Mouse (Mus musculus) forebrain, embryonic 16.5 days (tissue): Measurements from ENCODE around the gene Sult2b1. TPM values are rescaled to one million over a fixed set of nuclear protein-coding genes. Genes with fewer than 3 reads are reported as not detected.

Experiments used
- ATAC-seq: fragments of 200-750 bp; cut with Nextera tagmentation; 2 replicates; pipeline ENCODE4 v1.8.0; 2017; ENCODE audit warnings: mild to moderate bottlenecking, moderate library complexity
- H3K27ac ChIP-seq: fragments of 300-500 bp; sonication (generic); 2 replicates; pipeline ENCODE4 v1.5.1; 2014; ENCODE audit warnings: low read length, control low read depth
- H3K27me3 ChIP-seq: fragments of 300-500 bp; sonication (generic); replicated peaks from 2 replicates; pipeline ENCODE4 v1.6.1; 2014; ENCODE audit warnings: low read length; ENCODE audit not compliant: control insufficient read depth, insufficient read depth
- H3K36me3 ChIP-seq: fragments of 300-500 bp; sonication (generic); 2 replicates; pipeline ENCODE4 v1.6.1; 2014; ENCODE audit not compliant: control insufficient read depth, insufficient read depth
- H3K4me1 ChIP-seq: fragments of 300-500 bp; sonication (generic); replicated peaks from 2 replicates; pipeline ENCODE4 v1.6.1; 2014; ENCODE audit warnings: low read length; ENCODE audit not compliant: control insufficient read depth, insufficient read depth
- H3K4me2 ChIP-seq: fragments of 300-500 bp; sonication (generic); 2 replicates; pipeline ENCODE4 v1.6.1; 2014; ENCODE audit warnings: mild to moderate bottlenecking, low read length, control low read depth
- H3K4me3 ChIP-seq: fragments of 300-500 bp; sonication (generic); replicated peaks from 2 replicates; pipeline ENCODE4 v1.5.1; 2014; ENCODE audit warnings: mild to moderate bottlenecking, low read length, control low read depth
- H3K9ac ChIP-seq: fragments of 300-500 bp; sonication (generic); replicated peaks from 2 replicates; pipeline ENCODE4 v1.6.1; 2014; ENCODE audit warnings: low read depth, low read length, control low read depth
- H3K9me3 ChIP-seq: fragments of 300-500 bp; sonication (generic); 2 replicates; pipeline ENCODE4 v1.6.1; 2016; ENCODE audit warnings: low read length; ENCODE audit not compliant: control insufficient read depth
- WGBS: fragments of 180-500 bp; shearing (Covaris S2); extraction: QIAGEN DNeasy Blood & Tissue Kit; methylation state at CpG from one replicate; pipeline ENCODE4 v1.1.7; 2014; 5-methylcytosine and 5-hydroxymethylcytosine counted together
- polyA plus RNA-seq: library from polyadenylated mRNA; unstranded; fragments of >200 nt; fragmentation: Nextera tagmentation; extraction: Ambion mirVana; gene quantifications from 2 replicates; pipeline ENCODE4 v1.2.1, GENCODE M21; 2015

The Sult2b1 gene
- polyA plus RNA-seq, 1 experiment from 2014 or later = 7.1 TPM

GRCm38 (mm10) chr7:45819843-45820242 lies 35.4 kb upstream of the Sult2b1 start:
- ATAC-seq = no peak
- no peaks in the 10 kb centered on the region for H3K9me3 ChIP-seq
- no peak overlapping the region for H3K27ac ChIP-seq
- no peak overlapping the region for H3K4me3 ChIP-seq
- peaks cover 10% of the 10 kb centered on the region for H3K4me1 ChIP-seq
- H3K4me2 ChIP-seq = no peak overlapping the region
- WGBS = 11% methylated on average over 25 of the region's 25 CpGs
- H3K9ac ChIP-seq = no peak overlapping the region
- H3K27me3 ChIP-seq = no peaks in the 10 kb centered on the region
- H3K36me3 ChIP-seq = 0 out of 2 replicates have a peak, but pooled peaks cover 2% of the 10 kb centered on the region

GRCm38 (mm10) chr7:45815984-45816351 lies 31.5 kb upstream of the Sult2b1 start:
- H3K36me3 ChIP-seq = peaks cover 13% of the 10 kb centered on the region
- 18% methylated on average over 2 of the region's 2 CpGs for WGBS
- no peak overlapping the region for H3K9ac ChIP-seq
- no peak overlapping the region for H3K4me2 ChIP-seq
- no peak for ATAC-seq
- no peak overlapping the region for H3K4me3 ChIP-seq
- no peaks in the 10 kb centered on the region for H3K27me3 ChIP-seq
- H3K4me1 ChIP-seq = peaks cover 26% of the 10 kb centered on the region
- no peaks in the 10 kb centered on the region for H3K9me3 ChIP-seq
- no peak overlapping the region for H3K27ac ChIP-seq

- Histone ChIP-seq H3K4me2 (peak overlapping the region; percentile 63), H3K4me3 (peak overlapping the region; percentile 47), H3K27ac (peak overlapping the region; percentile 48), H3K9ac (no peak overlapping the region), H3K36me3 (peaks cover 14% of the 10 kb centered on the region), H3K27me3 (no peaks in the 10 kb centered on the region), H3K4me1 (peaks cover 26% of the 10 kb centered on the region), H3K9me3 (no peaks in the 10 kb centered on the region)
- 16% methylated on average over 10 of the region's 10 CpGs for WGBS
- ATAC-seq = no peak
Observed at GRCm38 (mm10) chr7:45815323-45815983, 31.0 kb upstream of the Sult2b1 start.

- no peaks in the 10 kb centered on the region for H3K9me3 ChIP-seq
- peak overlapping the region; percentile 31 for H3K9ac ChIP-seq
- H3K4me2 ChIP-seq = peak overlapping the region; percentile 63
- H3K4me1 ChIP-seq = peaks cover 26% of the 10 kb centered on the region
- no peaks in the 10 kb centered on the region for H3K27me3 ChIP-seq
- 0% methylated on average over 5 of the region's 5 CpGs for WGBS
- peak overlapping the region; percentile 47 for H3K4me3 ChIP-seq
- no peak for ATAC-seq
- H3K36me3 ChIP-seq = peaks cover 16% of the 10 kb centered on the region
- peak overlapping the region; percentile 48 for H3K27ac ChIP-seq
Observed at GRCm38 (mm10) chr7:45814841-45815240, 30.4 kb upstream of the Sult2b1 start.

GRCm38 (mm10) chr7:45813787-45814779 lies 29.6 kb upstream of the Sult2b1 start, which contains the start of gene Cyth2:
Gene Cyth2 (minus strand): TSS chr7:45814581.
- peak; percentile 99 for ATAC-seq
- under 1% methylated on average over 87 of the region's 92 CpGs for WGBS
- Histone ChIP-seq H3K4me2 (peak within 1 kb of the TSS; percentile 82), H3K4me1 (peaks cover 26% of the 10 kb centered on the region), H3K9me3 (no peaks in the 10 kb centered on the region), H3K9ac (peak within 1 kb of the TSS; percentile 96), H3K27me3 (no peaks in the 10 kb centered on the region), H3K4me3 (peak within 1 kb of the TSS; percentile 73), H3K36me3 (peaks cover 20% of the 10 kb centered on the region), H3K27ac (peak within 1 kb of the TSS; percentile 99)

GRCm38 (mm10) chr7:45812921-45813320 lies 28.5 kb upstream of the Sult2b1 start:
- WGBS = 88% methylated on average over 8 of the region's 8 CpGs
- Histone ChIP-seq H3K27me3 (no peaks in the 10 kb centered on the region), H3K4me2 (peak overlapping the region; percentile 82), H3K36me3 (peaks cover 27% of the 10 kb centered on the region), H3K9me3 (no peaks in the 10 kb centered on the region), H3K4me3 (peak overlapping the region; percentile 73), H3K4me1 (peaks cover 26% of the 10 kb centered on the region), H3K9ac (peak overlapping the region; percentile 96), H3K27ac (no peak overlapping the region)
- no peak for ATAC-seq

- no peak overlapping the region for H3K4me2 ChIP-seq
- H3K9me3 ChIP-seq = no peaks in the 10 kb centered on the region
- no peak overlapping the region for H3K9ac ChIP-seq
- H3K4me3 ChIP-seq = no peak overlapping the region
- H3K27me3 ChIP-seq = no peaks in the 10 kb centered on the region
- H3K36me3 ChIP-seq = peaks cover 36% of the 10 kb centered on the region
- 84% methylated on average over 14 of the region's 14 CpGs for whole genome bisulfite sequencing
- no peak for ATAC-seq
- peaks cover 15% of the 10 kb centered on the region for H3K4me1 ChIP-seq
- no peak overlapping the region for H3K27ac ChIP-seq
Observed at GRCm38 (mm10) chr7:45809276-45810075, 25.0 kb upstream of the Sult2b1 start.

- Histone ChIP-seq H3K36me3 (peaks cover 38% of the 10 kb centered on the region), H3K9me3 (no peaks in the 10 kb centered on the region), H3K9ac (no peak overlapping the region), H3K4me3 (no peak overlapping the region), H3K4me1 (peaks cover 15% of the 10 kb centered on the region), H3K27ac (no peak overlapping the region), H3K4me2 (no peak overlapping the region), H3K27me3 (no peaks in the 10 kb centered on the region)
- no peak for ATAC-seq
- 56% methylated on average over 9 of the region's 11 CpGs for WGBS
Observed at GRCm38 (mm10) chr7:45808471-45808870, 24.0 kb upstream of the Sult2b1 start.
